Mouse (Mus musculus): ENCODE measurements around the gene Rpl26. TPM values are rescaled to one million over a fixed set of nuclear protein-coding genes. Genes with fewer than 3 reads are reported as not detected.

The Rpl26 gene
- 1,000 to 10,000 TPM; 2,344 to 2,392 TPM for total RNA-seq (2023)

GRCm38 (mm10) chr11:68901351-68902046 lies at the start of gene Rpl26:
Gene Rpl26, plus strand, starts transcription at chr11:68901583.

DNA sequence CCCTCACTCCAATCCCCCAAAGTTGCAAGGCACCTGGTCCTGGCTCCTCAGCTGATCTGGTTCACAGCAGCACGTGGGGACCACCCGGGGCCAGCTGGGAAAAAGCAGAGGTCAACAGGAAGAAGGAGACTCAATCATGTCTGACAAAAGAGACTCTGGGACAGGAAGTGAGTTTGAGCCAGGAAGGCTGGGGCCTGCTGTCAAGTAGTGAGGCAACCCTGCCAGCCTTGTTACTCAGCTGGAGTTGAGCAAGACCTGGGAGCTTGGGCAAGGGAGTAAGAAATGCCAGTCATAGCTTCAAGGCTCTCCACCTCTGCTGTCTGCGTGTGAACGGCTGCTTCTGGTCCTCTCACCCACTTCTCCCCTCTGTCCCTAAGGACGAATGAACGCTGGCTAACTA lies 29.6 kb upstream of the Rpl26 start, which contains the start of gene Ndel1:
TSS of gene Ndel1 (minus strand) at position 111 of the 400 bp plus-strand sequence.

GRCm38 (mm10) chr11:68888253-68888652 lies 13.1 kb upstream of the Rpl26 start, which contains the start of gene Rnf222:
Gene Rnf222, plus strand, starts transcription at chr11:68888553.

GRCm38 (mm10) chr11:68926981-68927380 lies 25.6 kb downstream of the Rpl26 start, which contains the start of gene Odf4:
Gene Odf4, minus strand, starts transcription at chr11:68927081.

Other genes starting within 250 kb of the Rpl26 start
- gene Myh10, start 210.0 kb upstream of the Rpl26 start, total RNA-seq (2023) = under 1 TPM; 0.20 to 0.68 TPM
- 10 to 100 TPM; 46.7 to 57.8 TPM for gene Ndel1, start 29.7 kb upstream of the Rpl26 start, total RNA-seq (2023)
- not detected for gene Rnf222, start 13.0 kb upstream of the Rpl26 start, total RNA-seq (2023)
- gene Odf4, start 25.5 kb downstream of the Rpl26 start, total RNA-seq (2023) = not detected
- not detected for gene Arhgef15, start 55.9 kb downstream of the Rpl26 start, total RNA-seq (2023)
- gene Slc25a35, start 66.5 kb downstream of the Rpl26 start, total RNA-seq (2023) = 1 to 10 TPM; 3.5 to 6.0 TPM
- 1 to 10 TPM; 3.9 to 6.6 TPM for gene Rangrf, start 73.6 kb downstream of the Rpl26 start, total RNA-seq (2023)
- gene Pfas, start 106.9 kb downstream of the Rpl26 start, total RNA-seq (2023) = 10 to 100 TPM; 32.0 to 32.7 TPM
- gene Ctc1, start 114.3 kb downstream of the Rpl26 start, total RNA-seq (2023) = 10 to 100 TPM; 34.0 to 35.6 TPM
- 1 to 10 TPM; 7.0 to 7.1 TPM for gene Aurkb, start 144.1 kb downstream of the Rpl26 start, total RNA-seq (2023)
- gene Borcs6, start 158.1 kb downstream of the Rpl26 start, total RNA-seq (2023) = 10 to 100 TPM; 22.2 to 22.5 TPM
- 1 to 10 TPM; 1.5 to 6.3 TPM for gene Tmem107, start 169.2 kb downstream of the Rpl26 start, total RNA-seq (2023)
- 100 to 1,000 TPM; 510 to 518 TPM for gene Vamp2, start 186.9 kb downstream of the Rpl26 start, total RNA-seq (2023)
- gene Per1, start 193.6 kb downstream of the Rpl26 start, total RNA-seq (2023) = 100 to 1,000 TPM; 495 to 638 TPM
- gene Hes7, start 218.8 kb downstream of the Rpl26 start, total RNA-seq (2023) = under 1 TPM in 1 of 2 experiments, not detected in 1; 0.30 TPM
- not detected for gene 9130213A22Rik, start 221.0 kb downstream of the Rpl26 start, total RNA-seq (2023)
- 1 to 10 TPM in 1 of 2 experiments, under 1 TPM in 1; 0.83 to 1.1 TPM for gene Aloxe3, start 224.3 kb downstream of the Rpl26 start, total RNA-seq (2023)

Measured in B cell, adult 67 days (primary cell).